Mouse (Mus musculus) CD8-positive naive resting alpha-beta T cell, adult 2 months (primary cell): ENCODE measurements around the gene Nfib.

ENCODE experiments used
- DNase-seq, 2 experiments: peaks; one replicate each; pipeline ENCODE4 v3.0.0; 2022; ENCODE audit warnings: low read depth in 2 of 2, low spot score in 2 of 2

The Nfib gene

GRCm38 (mm10) chr4:82316168-82316567 lies 389.4 kb downstream of the Nfib start:
- DNase-seq: no peak

DNA sequence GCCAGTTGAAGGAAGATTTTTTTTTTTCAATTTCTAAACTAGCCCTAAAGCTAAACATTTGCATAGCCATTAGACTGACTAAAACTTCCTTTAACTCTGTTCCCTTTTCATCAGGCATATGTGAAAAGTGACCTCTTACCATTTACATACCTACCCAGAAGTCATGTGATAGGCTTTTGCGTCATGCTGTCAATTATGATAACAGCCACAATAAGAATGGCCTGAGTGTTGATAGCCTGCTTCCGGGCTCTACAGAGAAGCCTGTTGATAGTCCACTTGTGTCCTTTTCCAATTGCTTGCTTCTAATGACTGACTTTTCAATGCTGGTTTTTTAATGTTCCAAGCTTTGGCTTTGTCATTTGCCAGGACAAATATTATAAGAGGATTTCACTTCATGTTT lies 389.8 kb downstream of the Nfib start:
- DNase-seq: no peak

DNA sequence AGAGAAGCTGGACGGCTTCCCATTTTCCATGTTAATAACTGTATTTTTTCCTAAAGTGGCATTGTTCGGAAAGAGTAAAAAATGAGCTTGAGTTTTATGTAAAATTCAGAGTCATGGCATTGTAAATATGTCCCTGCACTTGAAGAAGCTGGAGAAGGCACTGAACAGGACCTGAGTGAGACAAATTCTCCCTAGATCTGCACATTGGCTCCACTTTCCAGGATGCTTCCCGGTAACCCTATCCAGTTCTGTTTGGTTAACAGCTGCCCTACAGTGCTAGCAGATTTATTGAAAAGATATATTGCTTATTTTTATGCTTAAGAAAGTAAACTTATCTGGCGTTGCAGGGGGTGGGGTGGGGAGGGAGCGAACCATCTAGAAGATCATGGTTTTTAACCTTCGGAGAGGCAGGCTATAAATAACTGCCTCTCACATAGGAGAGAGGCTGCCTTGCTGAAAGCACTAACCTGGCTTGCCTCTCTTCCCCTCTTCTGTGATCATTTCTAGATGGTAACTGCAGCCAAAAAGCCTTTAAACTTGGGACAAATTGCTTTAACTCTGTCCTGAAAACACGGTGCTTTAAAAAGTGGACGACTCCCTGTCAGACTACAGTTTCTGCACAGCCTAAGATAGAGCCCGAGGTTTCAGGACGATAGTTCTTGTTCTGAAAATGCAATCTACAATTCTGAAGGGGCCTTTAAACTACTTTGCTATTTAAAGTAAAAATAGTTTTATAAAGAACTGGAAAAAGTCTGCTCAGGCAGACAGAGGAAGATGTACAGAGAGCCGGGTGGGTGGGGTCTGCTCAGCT lies 394.4 kb downstream of the Nfib start:
- DNase-seq: no peak

DNA sequence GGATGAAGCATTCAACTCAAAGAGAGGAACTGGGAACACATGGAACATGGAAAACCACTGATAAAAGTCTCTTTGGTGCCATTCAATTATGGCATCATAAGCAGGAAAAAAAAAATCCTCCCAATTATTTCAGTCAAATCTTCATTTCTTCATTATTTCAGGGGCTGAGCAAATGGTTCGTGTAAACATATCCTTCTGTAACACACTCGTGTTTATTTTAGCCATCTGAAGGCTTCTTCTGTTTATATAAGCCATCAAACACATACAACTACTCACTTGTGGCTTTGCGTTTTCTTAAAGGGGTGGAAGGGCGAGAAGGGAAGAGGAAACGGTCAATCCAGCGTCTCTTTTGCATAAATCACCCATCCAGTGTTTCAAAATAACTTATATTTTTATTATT lies 399.5 kb downstream of the Nfib start:
- DNase-seq: no peak

GRCm38 (mm10) chr4:82304148-82304871 lies 401.2 kb downstream of the Nfib start:
- DNase-seq: no peak

DNA sequence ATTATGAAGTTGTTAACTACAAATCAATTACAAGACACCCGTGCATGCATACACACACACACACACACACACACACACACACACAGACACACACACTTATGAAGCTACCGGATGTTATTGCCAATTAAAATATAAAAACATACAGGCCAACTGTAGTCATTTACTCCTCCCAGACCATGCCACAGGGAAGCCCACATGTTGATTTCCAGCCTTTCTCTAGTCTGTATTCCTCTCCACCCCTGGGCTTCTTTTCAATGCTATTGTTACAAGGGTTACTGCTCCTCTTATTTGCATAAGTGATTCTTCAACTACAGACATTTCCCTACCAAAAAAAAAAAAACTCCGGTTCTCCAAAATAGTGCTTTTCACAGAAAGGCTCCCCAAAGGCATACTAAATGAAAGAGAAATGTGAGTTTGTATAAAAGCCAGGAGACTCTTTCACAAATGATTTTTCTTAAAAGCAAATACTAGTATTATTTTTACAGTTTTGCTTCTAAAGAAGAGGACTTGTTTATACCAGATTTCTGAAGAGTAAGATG lies 402.1 kb downstream of the Nfib start:
- DNase-seq: no peak

DNA sequence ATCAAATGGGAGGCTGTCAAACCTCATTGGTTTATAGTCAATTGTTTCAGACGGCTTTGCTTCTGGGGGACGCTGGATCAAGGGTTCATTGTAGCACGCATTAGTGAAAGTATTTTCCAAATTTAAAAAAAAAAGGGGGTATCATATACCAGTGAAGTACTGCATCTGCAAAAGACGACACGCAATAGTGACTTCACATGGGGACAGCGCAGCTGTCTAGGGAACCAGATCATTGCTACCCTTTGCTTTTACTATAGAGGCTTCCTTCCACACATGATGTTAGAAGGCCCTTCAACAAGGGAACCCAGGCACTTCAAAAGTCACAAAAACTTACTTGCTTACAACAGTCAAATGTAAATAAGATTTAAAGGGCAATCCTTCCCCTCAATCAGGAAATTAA lies 402.6 kb downstream of the Nfib start:
- DNase-seq: no peak

- DNase-seq: no peak
Observed at GRCm38 (mm10) chr4:82298606-82299005, 406.9 kb downstream of the Nfib start.

- no peak for DNase-seq
Observed at GRCm38 (mm10) chr4:82297562-82297961, 408.0 kb downstream of the Nfib start.

DNA sequence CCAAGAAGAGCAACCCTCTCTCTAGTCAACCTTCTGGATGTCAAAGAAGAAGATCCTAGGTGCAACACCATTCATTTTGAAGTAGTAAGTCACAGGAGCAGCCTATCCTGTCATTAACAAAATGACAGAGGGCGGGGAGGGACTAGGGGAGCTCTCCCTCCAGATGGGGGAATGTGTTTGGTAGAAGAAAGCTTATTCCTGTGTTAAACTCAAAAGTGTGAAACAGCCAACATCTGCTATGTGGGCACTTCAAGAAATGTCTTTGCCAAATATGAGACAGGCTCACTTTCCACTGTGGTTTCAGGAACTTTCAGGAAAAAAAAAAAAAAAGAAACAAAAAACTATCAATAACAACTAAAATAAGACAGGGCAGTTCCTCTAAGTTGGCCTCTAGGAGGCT lies 411.5 kb downstream of the Nfib start:
- DNase-seq: no peak

DNA sequence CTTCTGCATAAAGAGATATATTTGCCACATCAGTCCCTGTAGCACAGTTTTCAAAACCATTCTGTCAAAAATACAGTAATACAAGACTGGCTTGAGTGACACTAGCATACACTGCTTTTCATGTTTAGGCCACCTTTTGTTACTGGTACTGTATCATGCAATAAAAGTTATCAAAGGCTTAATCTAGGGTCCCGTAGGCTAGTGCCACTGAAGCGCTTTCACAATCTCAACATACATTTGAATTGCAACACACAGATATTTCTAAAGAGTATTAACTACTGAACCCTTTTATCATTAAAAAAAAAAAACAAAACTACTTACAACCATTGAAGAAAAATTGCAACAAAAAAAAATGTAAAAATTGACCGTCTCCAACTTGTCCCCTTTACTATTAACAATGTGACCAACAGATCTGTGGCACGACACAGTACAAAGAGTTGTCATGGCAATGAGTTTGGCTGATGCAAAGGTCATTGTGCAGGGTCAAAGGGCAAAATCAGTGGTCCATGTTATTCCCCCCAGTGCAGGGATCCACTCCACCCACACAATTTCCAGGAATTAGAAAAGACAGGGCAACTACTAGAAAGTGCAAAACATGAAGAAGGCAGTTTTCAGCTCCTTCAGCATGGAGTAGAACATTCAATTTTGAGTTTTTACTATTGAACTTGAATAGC lies 414.2 kb downstream of the Nfib start:
- no peak for DNase-seq

- no peak for DNase-seq
Observed at GRCm38 (mm10) chr4:82290623-82291022, 414.9 kb downstream of the Nfib start.

- no peak for DNase-seq
Observed at GRCm38 (mm10) chr4:82289596-82289995, 416.0 kb downstream of the Nfib start.

DNA sequence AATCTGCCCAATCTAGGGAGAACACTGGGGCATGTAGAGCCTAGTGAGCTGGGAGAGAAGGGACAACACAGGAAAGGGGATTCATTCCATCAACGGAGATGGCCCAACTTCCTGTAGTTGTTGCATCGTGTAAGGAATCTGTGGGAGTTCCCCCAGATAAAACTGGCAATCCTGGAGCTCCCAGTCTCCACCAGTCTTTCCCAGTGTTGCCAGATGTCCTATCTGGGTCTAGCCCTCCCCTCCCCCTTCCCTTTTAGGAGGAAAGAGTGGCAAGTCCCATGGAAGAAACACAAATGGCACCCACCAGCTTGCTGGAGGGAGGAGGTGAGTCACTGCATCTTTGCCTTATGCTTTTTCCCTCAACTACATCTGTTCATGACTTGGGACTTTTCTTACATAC lies 417.4 kb downstream of the Nfib start:
- no peak for DNase-seq

- no peak for DNase-seq
Observed at GRCm38 (mm10) chr4:82287454-82287853, 418.1 kb downstream of the Nfib start.

DNA sequence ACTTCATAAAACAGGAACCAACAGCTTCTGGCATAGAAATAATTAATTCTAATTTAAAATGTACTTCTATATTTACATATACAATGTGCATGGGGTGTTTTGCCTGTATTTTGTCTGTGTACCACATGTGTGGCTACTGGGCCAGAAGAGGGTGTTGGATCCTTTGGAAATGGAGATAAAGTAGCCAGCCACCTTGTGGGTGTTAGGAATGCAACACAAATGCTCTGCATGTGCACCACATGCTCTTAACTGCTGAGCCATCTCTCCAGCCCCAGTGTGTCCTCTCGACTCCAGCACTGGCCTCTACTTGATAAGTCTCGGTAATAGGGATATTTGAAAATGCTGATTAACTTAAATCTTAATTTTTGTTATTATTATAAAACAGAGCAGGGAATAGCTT lies 418.6 kb downstream of the Nfib start:
- no peak for DNase-seq

- DNase-seq: no peak
Observed at GRCm38 (mm10) chr4:82283536-82283935, 422.0 kb downstream of the Nfib start.

DNA sequence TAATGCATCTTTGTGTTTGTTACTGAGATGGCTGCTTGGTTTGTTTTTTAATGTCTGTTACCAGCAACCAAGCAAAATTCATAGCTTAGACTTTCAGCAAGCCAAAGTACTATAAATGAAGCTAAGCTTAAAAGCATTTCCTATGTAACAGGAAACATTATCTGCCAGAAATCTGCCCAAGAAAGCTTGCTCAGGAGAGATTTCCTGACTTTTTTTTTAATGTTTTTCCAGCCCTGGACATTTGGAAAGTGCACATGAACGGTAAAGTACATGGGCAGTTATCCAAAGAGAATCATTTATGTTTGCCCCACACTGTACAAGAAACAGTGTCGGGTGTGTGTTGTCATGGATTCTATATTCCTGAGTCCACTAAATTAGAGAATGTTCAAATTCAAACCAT lies 429.6 kb downstream of the Nfib start:
- DNase-seq: no peak

DNA sequence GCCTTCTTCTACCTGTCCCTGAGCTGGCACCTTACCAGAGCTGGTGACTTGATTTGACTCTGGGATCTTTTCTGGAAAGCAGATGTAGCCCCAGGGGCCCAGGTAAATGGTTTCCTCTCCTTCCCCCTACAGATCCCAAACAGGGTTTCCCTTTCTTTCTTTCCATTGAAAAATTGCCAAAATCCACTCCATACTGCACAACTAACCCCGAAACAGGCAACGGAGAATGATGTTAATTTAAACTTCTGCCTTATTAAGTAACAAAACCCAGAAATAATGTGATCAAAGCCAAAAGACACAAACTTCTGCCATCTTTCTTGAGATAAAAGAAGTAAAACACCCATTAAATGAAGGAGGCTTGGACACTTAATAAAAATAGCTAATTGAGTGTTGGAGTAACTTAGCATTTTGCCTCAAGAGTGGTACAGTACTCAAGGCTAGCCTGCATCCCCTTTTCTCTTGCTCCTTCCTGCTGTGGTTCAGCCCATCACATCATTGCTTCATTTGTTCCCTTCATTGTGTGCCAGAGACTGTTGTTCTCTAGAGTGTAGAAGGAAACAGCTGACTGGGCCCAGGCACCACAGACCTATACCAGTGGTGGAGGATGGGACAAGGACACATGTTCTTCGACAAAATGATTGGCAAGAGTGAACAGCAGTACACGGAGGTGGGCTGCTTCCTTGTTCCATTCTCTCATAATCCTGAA lies 432.3 kb downstream of the Nfib start:
- no peak for DNase-seq

GRCm38 (mm10) chr4:82272099-82272498 lies 433.5 kb downstream of the Nfib start:
- no peak for DNase-seq

DNA sequence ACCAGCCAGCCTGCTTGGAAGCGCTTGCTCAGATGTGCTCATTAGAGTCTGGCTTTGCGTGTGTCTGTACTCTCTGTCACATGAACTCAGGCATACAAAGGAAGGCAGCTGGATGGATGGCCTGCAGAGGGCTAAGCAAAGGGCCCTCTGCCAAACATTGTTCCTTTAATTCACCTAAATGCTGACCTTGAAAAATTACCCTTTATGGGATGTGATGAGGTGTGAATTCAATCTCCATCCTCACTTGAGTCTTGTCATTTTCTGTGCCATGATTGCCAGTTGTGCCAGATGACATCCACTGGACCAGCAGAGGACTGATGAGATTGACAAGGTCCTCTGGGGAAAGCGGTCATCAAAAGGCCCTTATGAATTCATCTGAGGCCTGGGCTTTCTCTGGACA lies 434.0 kb downstream of the Nfib start:
- no peak for DNase-seq
